Mouse (Mus musculus): ENCODE data around the gene Kif2c.

Gene Kif2c

DNA sequence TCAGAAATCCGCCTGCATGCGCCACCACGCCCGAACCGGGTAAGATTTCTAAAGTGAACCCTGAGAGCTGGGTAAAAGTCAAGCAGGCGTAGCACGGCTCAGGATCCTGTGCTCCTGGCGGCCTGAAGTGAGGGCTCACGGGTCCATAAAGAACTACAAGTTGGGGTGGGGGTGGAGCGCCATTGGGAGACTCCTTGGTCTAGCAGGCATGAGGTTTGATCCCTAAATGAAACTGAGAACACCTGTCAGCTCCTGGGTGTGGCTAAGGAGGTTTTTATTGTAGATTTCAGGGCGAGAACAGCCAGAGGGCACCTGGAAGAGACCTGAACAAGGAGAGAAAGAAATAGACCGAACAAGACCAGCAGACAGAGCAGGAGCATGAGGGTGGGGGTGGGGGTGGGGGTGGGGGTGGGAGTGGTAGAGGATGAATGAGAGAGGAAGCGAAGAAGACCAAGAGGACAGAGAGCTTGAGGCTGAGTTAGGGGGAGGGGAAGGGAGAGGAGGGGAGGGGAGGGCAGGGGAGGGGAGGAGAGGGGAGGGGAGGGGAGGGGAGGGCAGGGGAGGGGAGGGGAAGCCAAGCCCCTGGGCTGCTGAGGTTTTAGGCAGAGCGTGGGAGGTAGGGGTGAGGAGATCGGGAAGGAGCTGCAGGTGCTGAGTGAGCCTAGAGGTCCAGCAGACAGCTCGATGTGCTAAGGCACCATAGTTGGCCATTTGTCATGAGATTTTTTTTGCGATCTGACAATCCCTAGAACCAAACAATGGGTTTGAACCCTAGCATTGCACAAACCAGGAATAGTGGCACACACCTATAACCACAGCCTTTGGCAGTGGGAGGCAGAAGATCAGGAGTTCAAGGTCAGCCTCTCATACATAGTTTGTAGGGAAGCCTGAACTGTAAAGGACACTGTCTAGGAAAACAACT, 43.9 kb downstream of the Kif2c start:
- DNase-seq (ENCODE audit: low spot score in 2 of 2), result no peak

DNA sequence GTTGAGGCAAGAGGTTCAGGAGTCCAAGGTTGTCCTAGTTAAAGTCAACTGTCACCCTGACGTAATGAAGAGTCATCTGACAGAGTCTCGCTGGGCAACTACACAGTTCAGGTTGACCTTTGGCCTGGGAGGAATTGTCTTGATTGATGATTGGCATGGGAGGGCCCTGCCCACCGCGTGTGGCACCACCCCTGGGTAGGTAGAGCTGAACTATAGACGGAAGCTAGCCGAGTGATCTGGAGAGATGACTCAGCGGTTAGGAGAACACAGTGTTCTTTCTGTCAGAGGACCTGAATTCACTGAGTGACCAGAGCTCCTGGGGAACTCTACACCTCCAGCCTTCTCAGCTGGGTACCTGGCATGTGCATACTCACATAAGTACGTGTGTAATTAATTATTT, 46.4 kb downstream of the Kif2c start:
- DNase-seq (ENCODE audit: low spot score in 2 of 2), result no peak

DNA sequence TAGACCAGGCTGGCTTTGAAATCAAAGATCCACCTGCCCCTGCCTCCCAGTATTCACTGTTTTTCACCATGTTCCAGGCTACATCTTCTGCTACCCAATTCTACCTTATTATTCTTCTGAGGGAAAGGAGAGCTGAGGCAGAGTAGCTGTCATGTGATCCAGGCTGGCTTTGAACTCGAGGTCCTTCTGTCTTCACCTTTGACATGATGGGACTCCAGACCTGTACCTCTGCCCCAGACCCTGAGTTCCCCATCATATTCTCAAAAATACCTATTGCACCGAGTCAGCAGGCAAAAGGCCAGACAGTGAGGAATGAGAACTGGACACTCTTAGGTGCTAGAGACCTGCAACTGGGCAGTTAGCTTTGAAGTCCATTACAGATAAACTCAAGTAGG, 47.8 kb downstream of the Kif2c start:
- no peak for DNase-seq (ENCODE audit: low spot score in 2 of 2)

DNA sequence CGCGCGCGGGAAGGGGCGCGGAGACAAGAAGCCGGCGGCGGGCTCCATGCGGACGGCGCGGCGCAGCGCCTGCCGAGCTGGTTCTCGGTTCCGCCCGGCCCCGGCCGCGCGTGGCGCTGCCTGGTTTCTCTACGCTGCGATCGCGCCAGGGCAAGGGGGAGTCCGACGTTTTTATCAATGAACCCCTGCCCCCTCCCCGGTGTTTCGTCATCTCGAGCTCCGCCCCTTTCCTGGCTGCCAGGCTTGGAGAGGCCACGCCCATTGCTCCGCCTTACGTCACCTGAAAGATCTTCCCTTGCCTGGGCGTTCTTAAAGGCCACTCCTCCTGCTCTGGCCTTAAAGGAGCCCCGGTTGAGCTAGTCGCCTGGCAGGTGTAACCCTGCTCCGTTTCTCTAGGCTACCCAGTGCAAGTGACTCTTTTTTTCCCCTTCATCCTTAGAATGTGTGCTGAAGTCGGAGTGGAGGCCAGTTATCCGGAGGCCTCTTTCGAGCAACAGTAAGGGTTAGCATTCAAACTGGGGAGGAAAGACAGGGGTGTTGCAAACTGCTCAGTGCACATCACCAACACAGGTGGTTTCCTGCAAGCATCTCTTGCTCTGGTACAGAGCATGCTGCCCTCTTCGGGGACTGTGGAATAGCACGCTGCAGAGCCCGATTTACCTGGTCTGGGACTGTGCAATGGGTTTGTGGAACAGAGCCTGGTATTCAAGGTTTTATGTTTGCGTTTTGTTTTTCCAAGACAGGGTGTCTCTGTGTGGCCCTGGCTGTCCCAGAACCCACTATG, 48.4 kb downstream of the Kif2c start, which contains the start of gene Plk3:
Gene Plk3 (minus strand): TSS at position 147 of the 784 bp plus-strand sequence.
- DNase-seq (ENCODE audit: low spot score in 2 of 2), result peak; percentile 92 to 96

DNA sequence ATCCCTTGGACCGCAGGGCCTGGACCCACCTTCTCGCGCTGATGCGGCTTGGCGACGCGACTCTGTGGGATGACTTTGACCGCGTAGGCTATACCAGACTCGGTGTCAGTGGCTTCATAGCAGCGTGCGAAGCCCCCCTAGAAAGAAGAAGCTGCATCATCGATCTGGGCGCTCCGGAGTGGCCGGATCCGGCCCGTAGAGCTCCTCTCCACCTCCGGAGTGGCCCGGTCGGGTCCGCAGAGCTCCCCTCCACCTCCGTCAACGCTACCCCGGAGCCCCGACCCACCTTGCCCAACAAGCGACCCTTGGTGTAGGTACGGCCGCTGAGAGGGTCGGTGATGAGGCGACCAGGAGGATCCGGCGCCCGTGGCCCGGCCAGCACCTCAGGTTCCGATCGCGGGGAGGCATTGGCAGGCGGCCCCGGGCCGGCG, 49.1 kb downstream of the Kif2c start:
- no peak for DNase-seq (ENCODE audit: low spot score in 2 of 2)

DNA sequence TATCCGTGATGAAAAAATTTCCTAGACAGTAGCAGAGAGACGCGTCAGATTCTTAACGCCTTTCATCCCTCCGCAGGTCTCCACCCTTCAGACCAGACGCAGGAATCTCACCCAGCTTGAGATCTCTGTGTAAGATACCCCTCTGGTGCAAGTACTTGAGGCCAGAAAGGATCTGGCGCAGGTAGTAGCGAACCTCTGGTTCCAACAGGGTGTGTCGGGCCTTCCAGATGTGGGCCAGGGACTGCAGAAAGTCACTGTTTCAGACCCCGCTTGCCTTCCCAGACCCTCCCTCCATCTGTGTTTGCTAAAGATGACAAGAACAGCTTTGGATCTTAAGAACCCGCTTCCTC, 49.7 kb downstream of the Kif2c start:
- DNase-seq (ENCODE audit: low spot score in 2 of 2), result no peak

GRCm38 (mm10) chr4:117131890-117132793, 50.3 kb downstream of the Kif2c start:
- DNase-seq (ENCODE audit: low spot score in 2 of 2), result no peak

DNA sequence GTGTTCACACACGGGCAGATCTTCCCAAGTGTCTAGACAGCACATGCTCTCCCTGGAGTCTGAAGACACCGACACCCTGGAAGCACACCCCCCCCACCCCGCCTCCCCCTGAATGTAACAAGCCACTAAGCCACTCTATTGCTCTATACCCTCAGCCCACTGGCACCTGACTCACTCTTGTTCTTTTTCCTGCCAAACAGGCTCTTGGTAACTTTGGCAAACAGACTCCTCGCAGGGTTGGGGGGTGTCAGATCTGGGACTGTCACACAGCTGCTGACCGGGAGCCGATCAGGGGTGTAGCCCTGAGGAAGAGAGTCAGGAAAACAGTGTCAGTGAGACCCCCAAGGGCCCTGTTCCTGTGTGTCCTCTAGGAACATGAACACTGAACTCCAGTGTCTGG, 51.2 kb downstream of the Kif2c start:
- no peak for DNase-seq (ENCODE audit: low spot score in 2 of 2)

- DNase-seq (ENCODE audit: low spot score in 2 of 2), result no peak
These were observed 51.6 kb downstream of the Kif2c start for GRCm38 (mm10) chr4:117130790-117131189.

GRCm38 (mm10) chr4:117127991-117128686, 54.3 kb downstream of the Kif2c start:
- DNase-seq (ENCODE audit: low spot score in 2 of 2), result no peak

DNA sequence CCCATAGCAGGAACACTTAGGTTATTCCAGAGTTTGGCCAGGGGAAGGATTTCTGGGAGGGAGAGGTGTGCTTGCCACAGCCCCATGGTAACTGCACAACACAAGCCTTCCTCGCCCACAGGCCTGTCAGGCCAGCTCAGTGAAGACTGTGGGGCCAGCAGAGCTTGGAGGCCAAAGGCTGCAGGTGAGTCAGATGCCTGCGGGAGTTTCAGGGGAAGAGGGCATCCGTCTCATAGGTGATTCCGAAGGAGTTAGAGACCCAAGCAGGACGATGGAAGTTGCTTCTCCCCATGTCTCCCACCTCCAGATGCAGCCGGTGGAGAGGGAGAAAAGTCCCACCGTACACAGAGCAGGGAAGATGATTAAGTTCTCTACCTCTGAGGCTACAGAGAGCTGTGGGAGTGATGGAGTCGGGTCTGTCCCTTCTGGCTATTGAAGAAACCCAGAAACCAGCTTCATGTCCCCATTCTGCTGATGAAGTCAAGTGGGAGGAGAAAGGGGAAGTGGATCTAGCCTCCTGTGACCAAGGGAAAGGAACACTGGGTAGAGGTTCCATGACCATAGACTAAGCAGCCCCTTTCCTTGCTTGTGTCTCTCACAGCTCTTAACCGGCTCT, 55.7 kb downstream of the Kif2c start, which contains the start of gene Tctex1d4:
Gene Tctex1d4 (plus strand): TSS at position 120 of the 616 bp plus-strand sequence.
- no peak for DNase-seq (ENCODE audit: low spot score in 2 of 2)

DNA sequence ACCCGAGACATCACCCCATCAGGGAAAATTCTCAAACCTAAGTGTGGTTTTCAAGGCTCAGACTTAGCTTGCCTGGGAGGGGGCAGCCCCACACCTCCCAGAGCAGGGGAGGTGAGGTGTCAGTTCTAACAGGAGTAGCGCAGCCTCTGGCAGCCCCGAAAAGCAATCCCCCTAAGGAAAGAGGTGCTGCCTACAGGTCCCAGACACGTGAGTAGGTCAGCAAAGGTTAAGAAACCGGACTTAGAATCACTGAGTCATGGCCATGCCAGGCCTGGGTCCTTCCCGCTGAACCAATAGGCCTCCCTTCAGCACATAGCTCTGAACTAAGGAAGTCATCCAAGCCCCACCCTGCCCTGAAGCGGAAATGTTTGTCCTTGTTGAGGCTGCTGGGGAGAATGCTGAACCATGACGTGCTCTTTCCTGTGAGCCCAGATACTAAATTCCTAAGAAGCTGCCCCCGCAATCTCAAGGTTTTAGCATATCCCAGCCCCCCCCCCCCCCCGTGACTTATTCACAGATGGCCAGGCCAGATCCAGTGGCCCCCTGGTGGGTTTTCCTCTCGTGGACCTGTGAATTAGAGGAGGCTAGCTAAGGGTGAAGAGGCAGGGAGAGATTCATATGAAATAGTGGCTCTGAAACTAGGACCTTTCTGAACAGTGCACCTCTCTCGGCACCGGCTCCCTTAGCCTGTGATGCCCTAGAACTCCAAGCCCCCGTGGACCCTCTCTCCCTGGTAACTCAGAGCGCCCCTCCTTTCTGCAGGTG, 56.3 kb downstream of the Kif2c start:
- peak; percentile 76 for DNase-seq (ENCODE audit: low spot score in 2 of 2)

DNA sequence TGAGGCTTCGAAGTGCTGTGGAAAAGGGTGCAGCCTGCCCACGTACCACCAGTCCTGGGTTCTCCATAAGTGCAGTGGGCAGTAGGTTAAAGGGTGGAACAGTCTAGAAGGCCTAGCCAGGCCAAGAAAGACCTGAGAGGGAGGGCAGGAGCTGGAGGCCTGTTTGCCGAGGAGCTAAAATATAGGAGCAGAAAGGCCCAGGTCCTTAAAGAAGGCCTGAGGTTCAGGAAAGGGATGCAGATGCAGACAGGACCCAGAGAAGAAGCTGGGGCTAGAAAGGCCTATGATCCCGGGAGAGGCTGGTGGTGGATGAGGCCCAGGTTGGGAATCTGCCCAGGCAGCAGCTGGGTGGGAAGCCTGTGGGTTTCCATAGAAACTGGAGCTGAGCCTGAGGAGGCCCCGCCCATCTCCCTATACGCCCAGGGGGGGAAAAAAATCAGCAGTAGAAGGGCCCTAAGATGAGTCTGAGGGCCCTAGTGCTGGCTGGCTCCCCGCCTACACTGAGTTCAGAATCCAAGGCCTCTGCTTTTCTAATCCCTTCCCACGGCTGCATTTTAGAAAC, 57.0 kb downstream of the Kif2c start, which contains the start of gene Btbd19:
Gene Btbd19 (minus strand): TSS at position 378 of the 562 bp plus-strand sequence.
- DNase-seq (ENCODE audit: low spot score in 2 of 2), result peak; percentile 86

DNA sequence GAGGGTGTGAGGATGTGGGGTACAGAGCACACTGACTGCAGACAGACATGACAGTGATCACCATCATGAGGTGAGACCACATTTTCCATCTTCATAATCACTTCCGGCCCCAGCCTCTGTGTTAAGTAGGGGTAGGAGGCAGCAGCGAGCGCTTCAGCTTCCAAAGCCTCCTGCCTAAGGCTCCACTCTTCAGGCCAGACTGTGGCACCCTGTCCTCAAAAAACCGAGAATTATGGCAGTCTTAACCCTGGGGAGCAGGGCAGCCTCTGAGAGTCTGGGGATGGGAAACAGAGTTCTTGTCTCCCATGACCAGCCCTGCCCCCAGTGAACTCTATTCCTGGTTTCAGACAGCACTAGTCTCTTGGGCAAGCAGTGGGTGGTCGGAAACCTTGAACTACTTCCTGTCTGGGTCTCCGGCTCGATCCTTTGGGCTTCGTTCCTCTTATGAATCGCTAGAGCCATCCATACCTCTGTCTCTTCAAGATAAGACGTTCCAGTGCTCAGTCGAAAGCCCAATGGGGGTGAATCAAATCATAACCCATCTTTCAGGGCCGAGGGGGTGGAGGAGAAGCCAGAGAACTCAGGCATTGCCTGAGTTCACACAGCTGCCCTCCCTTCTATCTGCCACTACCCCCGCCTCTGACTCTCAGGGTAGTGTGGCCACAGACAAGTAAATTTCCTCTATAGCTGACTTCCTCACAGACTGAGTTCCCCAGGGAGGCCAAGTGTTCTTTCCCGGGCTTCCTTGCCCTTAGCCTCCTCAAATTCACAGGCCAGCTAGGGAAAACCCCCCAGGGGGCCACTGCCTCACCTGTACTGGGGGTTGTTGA, 57.7 kb downstream of the Kif2c start:
- no peak for DNase-seq (ENCODE audit: low spot score in 2 of 2)

- no peak for DNase-seq (ENCODE audit: low spot score in 2 of 2)
These were observed 58.3 kb downstream of the Kif2c start for GRCm38 (mm10) chr4:117124218-117124517.

DNA sequence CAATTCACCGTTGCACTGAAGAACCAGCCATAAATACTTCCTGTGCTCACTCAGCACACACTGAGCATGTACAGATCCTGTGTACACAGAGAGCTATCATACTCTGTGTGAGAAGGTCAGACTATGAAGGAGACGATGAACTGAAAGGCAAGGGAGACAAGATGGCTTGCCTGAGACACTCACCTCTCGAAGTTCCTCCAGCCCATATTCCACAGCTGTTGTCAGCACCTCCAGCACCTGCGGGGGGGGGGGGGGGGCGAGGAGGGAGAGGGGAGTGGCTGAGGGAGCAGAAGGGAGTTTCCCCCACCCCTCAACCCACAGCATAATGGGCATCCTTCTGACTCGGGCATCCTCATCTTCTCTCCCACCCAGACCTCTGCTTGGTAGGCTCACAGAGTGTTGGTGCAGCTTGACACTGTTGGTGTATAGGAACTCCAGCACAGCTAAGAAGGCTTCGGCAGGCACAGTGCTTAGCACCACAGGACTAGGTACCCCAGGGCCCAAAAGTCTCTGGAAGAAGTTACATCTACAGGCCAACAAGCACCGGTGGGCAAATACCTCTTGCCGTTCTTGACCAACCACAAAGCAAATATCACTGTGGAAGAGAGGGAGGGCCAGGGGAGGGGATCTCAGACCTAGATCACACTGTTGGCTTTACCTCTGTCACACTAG, 58.8 kb downstream of the Kif2c start:
- DNase-seq (ENCODE audit: low spot score in 2 of 2), result no peak

- DNase-seq (ENCODE audit: low spot score in 2 of 2), result no peak
These were observed 60.2 kb downstream of the Kif2c start for GRCm38 (mm10) chr4:117122209-117122608.
